Mouse (Mus musculus) embryonic facial prominence, embryonic 15.5 days (tissue): ENCODE results near the gene Dpm3. TPM values are rescaled to one million over a fixed set of nuclear protein-coding genes. Genes with fewer than 3 reads are reported as not detected.

Experiments
- ATAC-seq: fragments of 200-750 bp; cut with Nextera tagmentation; 2 replicates; pipeline ENCODE4 v1.8.0; 2017; ENCODE audit warnings: low read depth, moderate TSS enrichment; ENCODE audit not compliant: insufficient number of reproducible peaks, low FRiP score, low TSS enrichment
- H3K27ac ChIP-seq: fragments of 300-500 bp; sonication (generic); replicated peaks from 2 replicates; pipeline ENCODE4 v1.5.1; 2015; ENCODE audit warnings: mild to moderate bottlenecking, inconsistent platforms
- H3K27me3 ChIP-seq: fragments of 300-500 bp; sonication (generic); 2 replicates; pipeline ENCODE4 v1.6.1; 2015; ENCODE audit warnings: inconsistent platforms
- H3K36me3 ChIP-seq: fragments of 300-500 bp; sonication (generic); 2 replicates; pipeline ENCODE4 v1.6.1; 2015; ENCODE audit warnings: mild to moderate bottlenecking, inconsistent platforms
- H3K4me1 ChIP-seq: fragments of 300-500 bp; sonication (generic); 2 replicates; pipeline ENCODE4 v1.6.1; 2015; ENCODE audit warnings: inconsistent platforms
- H3K4me2 ChIP-seq: fragments of 300-500 bp; sonication (generic); replicated peaks from 2 replicates; pipeline ENCODE4 v1.6.1; 2015; ENCODE audit warnings: mild to moderate bottlenecking, inconsistent platforms
- H3K4me3 ChIP-seq: fragments of 300-500 bp; sonication (generic); replicated peaks from 2 replicates; pipeline ENCODE4 v1.5.1; 2015; ENCODE audit warnings: mild to moderate bottlenecking, inconsistent platforms
- H3K9ac ChIP-seq: fragments of 300-500 bp; sonication (generic); 2 replicates; pipeline ENCODE4 v1.6.1; 2015; ENCODE audit warnings: inconsistent platforms
- H3K9me3 ChIP-seq: fragments of 300-500 bp; sonication (generic); replicated peaks from 2 replicates; pipeline ENCODE4 v1.6.1; 2016; ENCODE audit warnings: inconsistent platforms
- WGBS: fragments of 180-500 bp; shearing (Covaris S2); methylation state at CpG from one replicate; pipeline ENCODE4 v1.1.7; 2015; 5-methylcytosine and 5-hydroxymethylcytosine counted together
- polyA plus RNA-seq: library from polyadenylated mRNA; unstranded; fragments of >200 nt; fragmentation: Nextera tagmentation; extraction: Ambion mirVana; gene quantifications from 2 replicates; pipeline ENCODE4 v1.2.1, GENCODE M21; 2015

Gene Dpm3
- polyA plus RNA-seq, 1 experiment from 2014 or later: 150 TPM

- Histone ChIP-seq H3K4me1 (peaks cover 36% of the 10 kb centered on the region), H3K36me3 (peaks cover 10% of the 10 kb centered on the region; the same call in 1 of the 2 replicates), H3K27ac (no peak overlapping the region), H3K27me3 (no peaks in the 10 kb centered on the region; the same call in 1 of the 2 replicates), H3K4me3 (no peak overlapping the region), H3K4me2 (no peak overlapping the region), H3K9ac (no peak overlapping the region), H3K9me3 (no peaks in the 10 kb centered on the region)
- no peak for ATAC-seq
- WGBS: 61% methylated on average over 7 of the region's 7 CpGs
Observed at GRCm38 (mm10) chr3:89231345-89231744, 27.8 kb upstream of the Dpm3 start.

DNA sequence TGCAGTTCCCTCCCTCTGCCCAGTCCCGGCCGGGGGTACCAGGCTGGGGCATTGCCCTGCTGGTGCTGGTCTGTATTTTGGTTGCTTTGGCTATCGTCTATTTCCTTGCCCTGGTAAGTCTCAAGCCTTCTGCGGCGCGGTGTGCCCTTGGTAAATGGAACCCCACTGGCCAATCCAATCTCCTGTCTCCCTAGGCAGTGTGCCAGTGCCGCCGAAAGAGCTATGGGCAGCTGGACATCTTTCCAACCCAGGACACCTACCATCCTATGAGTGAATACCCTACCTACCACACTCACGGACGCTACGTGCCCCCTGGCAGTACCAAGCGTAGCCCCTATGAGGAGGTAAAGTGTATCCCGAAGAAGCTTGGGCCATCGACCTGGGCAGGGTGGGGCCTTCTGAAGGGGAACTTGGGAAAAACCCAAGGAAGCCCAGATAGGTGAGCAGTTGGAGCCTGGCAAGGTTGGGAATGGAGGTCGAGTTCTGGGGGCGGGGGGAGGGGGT is 27.3 kb upstream of the Dpm3 start:
- Histone ChIP-seq H3K9ac (no peak overlapping the region), H3K9me3 (no peaks in the 10 kb centered on the region), H3K27ac (no peak overlapping the region), H3K4me3 (no peak overlapping the region), H3K4me2 (no peak overlapping the region), H3K36me3 (peaks cover 13% of the 10 kb centered on the region; the same call in 1 of the 2 replicates), H3K27me3 (no peaks in the 10 kb centered on the region; the same call in 1 of the 2 replicates), H3K4me1 (peaks cover 31% of the 10 kb centered on the region)
- ATAC-seq: no peak
- WGBS: 69% methylated on average over 16 of the region's 16 CpGs

DNA sequence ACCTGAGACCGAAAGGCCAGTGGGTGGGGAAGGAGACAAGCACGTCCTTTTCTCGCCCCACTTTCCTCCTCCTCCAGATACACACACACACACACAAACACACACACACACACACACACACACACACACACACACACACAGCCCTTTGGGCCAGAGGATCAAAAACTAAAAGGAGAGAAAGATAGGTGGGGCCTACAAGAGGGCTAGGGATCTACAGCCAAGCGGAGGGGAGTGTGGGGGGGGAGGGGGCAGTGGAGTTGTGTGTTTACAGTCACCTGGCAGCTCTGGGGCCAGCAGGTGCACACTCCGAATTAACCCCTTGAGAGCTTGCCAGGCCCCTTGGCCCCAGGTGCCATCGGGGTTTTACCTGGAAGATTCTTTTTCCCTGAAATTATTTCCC is 26.5 kb upstream of the Dpm3 start:
- no peak for ATAC-seq
- H3K36me3 ChIP-seq: peaks cover 18% of the 10 kb centered on the region
- H3K4me1 ChIP-seq: peaks cover 23% of the 10 kb centered on the region
- no peaks in the 10 kb centered on the region; the same call in 1 of the 2 replicates for H3K27me3 ChIP-seq
- no peak overlapping the region for H3K4me3 ChIP-seq
- WGBS: 61% methylated on average over 6 of the region's 6 CpGs
- no peak overlapping the region for H3K4me2 ChIP-seq
- H3K9me3 ChIP-seq: no peaks in the 10 kb centered on the region
- no peak overlapping the region for H3K9ac ChIP-seq
- H3K27ac ChIP-seq: no peak overlapping the region

GRCm38 (mm10) chr3:89233562-89234110 is 25.5 kb upstream of the Dpm3 start:
- no peaks in the 10 kb centered on the region; the same call in 1 of the 2 replicates for H3K27me3 ChIP-seq
- H3K9ac ChIP-seq: no peak overlapping the region
- 68% methylated on average over 14 of the region's 14 CpGs for WGBS
- no peak overlapping the region for H3K4me2 ChIP-seq
- peaks cover 17% of the 10 kb centered on the region; the same call in 1 of the 2 replicates for H3K4me1 ChIP-seq
- no peak overlapping the region for H3K4me3 ChIP-seq
- H3K36me3 ChIP-seq: peaks cover 20% of the 10 kb centered on the region
- ATAC-seq: 0 out of 2 replicates have a peak, but pooled peaks have one; percentile 7
- no peaks in the 10 kb centered on the region for H3K9me3 ChIP-seq
- no peak overlapping the region for H3K27ac ChIP-seq

- no peak overlapping the region for H3K4me3 ChIP-seq
- H3K27ac ChIP-seq: no peak overlapping the region
- no peaks in the 10 kb centered on the region for H3K27me3 ChIP-seq
- WGBS: 92% methylated on average over 10 of the region's 10 CpGs
- no peaks in the 10 kb centered on the region for H3K9me3 ChIP-seq
- H3K4me1 ChIP-seq: 0 out of 2 replicates have a peak, but pooled peaks cover 11% of the 10 kb centered on the region
- no peak overlapping the region for H3K9ac ChIP-seq
- no peak for ATAC-seq
- H3K4me2 ChIP-seq: no peak overlapping the region
- peaks cover 22% of the 10 kb centered on the region for H3K36me3 ChIP-seq
Observed at GRCm38 (mm10) chr3:89236516-89236915, 22.6 kb upstream of the Dpm3 start.

GRCm38 (mm10) chr3:89237682-89238081 is 21.5 kb upstream of the Dpm3 start:
- H3K36me3 ChIP-seq: peaks cover 29% of the 10 kb centered on the region
- H3K4me3 ChIP-seq: no peak overlapping the region
- no peaks in the 10 kb centered on the region for H3K9me3 ChIP-seq
- 0 out of 2 replicates have a peak, but pooled peaks cover 11% of the 10 kb centered on the region for H3K4me1 ChIP-seq
- H3K9ac ChIP-seq: no peak overlapping the region
- H3K4me2 ChIP-seq: no peak overlapping the region
- H3K27me3 ChIP-seq: no peaks in the 10 kb centered on the region
- 92% methylated on average over 21 of the region's 21 CpGs for WGBS
- H3K27ac ChIP-seq: no peak overlapping the region
- no peak for ATAC-seq

DNA sequence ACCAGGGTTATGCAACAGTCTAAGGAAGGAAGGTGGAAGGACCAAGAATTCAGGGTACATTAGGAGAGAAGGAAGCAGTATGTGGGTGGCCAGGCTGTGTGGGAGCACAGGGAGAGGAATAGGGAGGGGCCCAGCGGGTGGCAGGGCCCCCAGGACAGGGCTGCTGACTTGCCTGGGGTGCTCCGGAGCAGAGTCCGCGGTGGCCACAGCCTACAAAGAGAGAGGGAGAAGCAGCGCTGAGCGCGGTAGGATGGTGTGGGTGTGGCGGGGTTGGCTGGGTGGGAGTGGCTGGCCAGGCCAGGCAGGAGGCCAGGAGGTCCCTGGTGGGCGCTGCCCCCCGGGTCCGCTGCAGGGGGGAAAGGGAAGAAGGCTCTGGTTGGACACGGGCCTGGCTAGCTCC is 20.7 kb upstream of the Dpm3 start:
- WGBS: 68% methylated on average over 11 of the region's 12 CpGs
- Histone ChIP-seq H3K4me1 (peaks cover 14% of the 10 kb centered on the region), H3K4me3 (no peak overlapping the region), H3K9me3 (no peaks in the 10 kb centered on the region), H3K27me3 (no peaks in the 10 kb centered on the region), H3K36me3 (peaks cover 29% of the 10 kb centered on the region), H3K4me2 (no peak overlapping the region), H3K27ac (no peak overlapping the region), H3K9ac (no peak overlapping the region)
- peak; percentile 18; the same call in 1 of the 2 replicates for ATAC-seq

DNA sequence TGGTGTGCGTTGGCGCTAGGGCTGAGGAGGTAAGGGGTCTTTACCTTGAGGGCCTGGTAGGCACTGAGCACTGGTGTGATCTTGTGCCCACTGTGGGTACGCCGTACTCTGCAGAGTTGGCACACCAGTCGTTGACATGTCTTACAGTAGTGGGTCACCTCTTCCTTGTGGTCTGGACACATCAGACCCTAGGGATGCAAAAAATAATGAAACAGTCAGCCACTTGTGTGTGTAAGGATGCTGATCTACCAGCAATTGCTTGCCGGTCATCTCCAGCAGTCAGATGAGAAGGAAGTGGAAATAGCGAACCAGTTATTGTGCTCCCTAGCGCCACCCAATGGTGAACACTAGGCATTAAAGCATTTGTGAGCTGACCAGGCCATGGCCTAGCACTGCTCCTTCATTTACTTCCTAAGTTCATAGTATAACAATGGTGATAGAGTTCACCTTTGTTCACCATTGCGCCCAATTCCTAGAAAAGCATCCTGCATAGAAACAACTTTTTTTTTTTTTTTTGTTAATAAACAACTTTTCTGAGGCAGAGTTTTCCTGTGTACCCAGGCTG is 16.7 kb upstream of the Dpm3 start:
- H3K27me3 ChIP-seq: no peaks in the 10 kb centered on the region
- peaks cover 13% of the 10 kb centered on the region for H3K36me3 ChIP-seq
- 71% methylated on average over 9 of the region's 9 CpGs for WGBS
- peaks cover 43% of the 10 kb centered on the region for H3K4me1 ChIP-seq
- H3K4me2 ChIP-seq: no peak overlapping the region
- no peak overlapping the region for H3K27ac ChIP-seq
- no peak overlapping the region for H3K9ac ChIP-seq
- no peak for ATAC-seq
- no peaks in the 10 kb centered on the region for H3K9me3 ChIP-seq
- H3K4me3 ChIP-seq: no peak overlapping the region

DNA sequence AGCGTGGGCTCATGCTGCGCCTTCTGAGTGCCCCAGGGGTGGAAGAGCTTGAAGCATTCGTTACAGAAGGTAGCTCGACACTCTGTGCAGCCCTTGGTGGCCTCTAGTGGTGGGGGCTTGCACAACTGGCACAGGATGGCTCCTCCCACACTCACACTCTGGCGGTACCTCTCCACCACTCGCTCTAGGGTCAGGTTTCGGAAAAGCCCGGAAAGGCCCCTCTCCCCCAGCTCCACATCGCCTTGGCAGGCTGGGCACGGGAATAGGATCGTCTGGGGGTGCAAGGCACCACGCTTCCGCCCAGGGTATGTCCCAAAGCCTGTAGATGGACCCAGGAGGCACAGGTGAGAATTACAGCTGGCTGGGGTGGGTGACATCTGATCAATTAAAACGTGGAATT is 15.5 kb upstream of the Dpm3 start:
- 0 out of 2 replicates have a peak overlapping the region, but pooled peaks have one; percentile 5 for H3K27ac ChIP-seq
- peaks cover 47% of the 10 kb centered on the region for H3K4me1 ChIP-seq
- 0 out of 2 replicates have a peak, but pooled peaks cover 9% of the 10 kb centered on the region for H3K36me3 ChIP-seq
- peak overlapping the region; percentile 6; the same call in 1 of the 2 replicates for H3K9ac ChIP-seq
- H3K27me3 ChIP-seq: no peaks in the 10 kb centered on the region
- no peaks in the 10 kb centered on the region for H3K9me3 ChIP-seq
- peak; percentile 49 for ATAC-seq
- 10% methylated on average over 14 of the region's 14 CpGs for WGBS
- peak overlapping the region; percentile 75 for H3K4me3 ChIP-seq
- H3K4me2 ChIP-seq: peak overlapping the region; percentile 79

DNA sequence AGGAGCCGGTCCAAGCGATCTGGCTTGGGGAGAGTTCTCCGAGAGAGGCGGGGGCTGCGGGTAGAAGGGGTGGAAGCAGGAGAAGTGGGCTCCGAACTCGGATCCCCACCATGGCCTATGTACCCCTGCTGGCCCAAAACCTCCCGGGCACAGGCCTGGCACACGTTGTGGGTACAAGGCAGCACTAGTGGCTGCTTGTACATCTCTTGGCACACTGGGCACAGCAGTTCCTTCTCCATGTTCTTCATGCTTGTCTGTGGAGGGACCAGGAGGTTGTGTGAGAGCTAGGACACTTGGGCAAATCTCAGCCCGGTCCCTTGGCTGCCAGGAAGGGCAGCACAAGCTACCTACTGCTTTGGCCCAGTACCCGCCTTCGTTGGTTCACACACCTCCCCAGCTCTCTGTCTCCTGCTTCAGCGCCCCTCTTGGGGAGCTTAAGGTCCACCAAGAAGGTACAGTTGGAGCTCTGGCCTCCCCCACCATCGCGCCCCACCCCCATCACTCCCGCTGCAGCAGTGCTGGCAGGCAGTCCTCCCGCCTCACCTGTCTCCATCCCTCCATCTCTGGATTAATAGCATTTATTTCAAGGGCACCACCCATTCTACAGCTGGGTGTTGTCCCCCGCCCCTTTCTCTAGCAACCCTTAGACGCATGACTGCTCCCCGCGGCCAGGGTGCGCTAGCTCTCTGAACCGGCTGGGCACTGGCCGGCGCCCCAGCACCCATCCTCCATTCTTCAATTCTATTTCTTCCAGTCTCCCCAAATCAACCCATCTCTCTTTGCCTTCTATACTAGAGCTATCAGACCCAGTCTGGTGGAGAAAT is 14.8 kb upstream of the Dpm3 start:
- H3K4me2 ChIP-seq: peak overlapping the region; percentile 79
- 12% methylated on average over 25 of the region's 25 CpGs for WGBS
- H3K36me3 ChIP-seq: peaks cover 10% of the 10 kb centered on the region
- peak overlapping the region; percentile 72 for H3K27ac ChIP-seq
- no peaks in the 10 kb centered on the region for H3K9me3 ChIP-seq
- no peaks in the 10 kb centered on the region for H3K27me3 ChIP-seq
- H3K4me3 ChIP-seq: peak overlapping the region; percentile 75
- H3K4me1 ChIP-seq: peaks cover 46% of the 10 kb centered on the region
- peak overlapping the region; percentile 39 for H3K9ac ChIP-seq
- ATAC-seq: no peak
